27 mouse cellular contexts compared by ENCODE assay signal in the genomic region with DNA sequence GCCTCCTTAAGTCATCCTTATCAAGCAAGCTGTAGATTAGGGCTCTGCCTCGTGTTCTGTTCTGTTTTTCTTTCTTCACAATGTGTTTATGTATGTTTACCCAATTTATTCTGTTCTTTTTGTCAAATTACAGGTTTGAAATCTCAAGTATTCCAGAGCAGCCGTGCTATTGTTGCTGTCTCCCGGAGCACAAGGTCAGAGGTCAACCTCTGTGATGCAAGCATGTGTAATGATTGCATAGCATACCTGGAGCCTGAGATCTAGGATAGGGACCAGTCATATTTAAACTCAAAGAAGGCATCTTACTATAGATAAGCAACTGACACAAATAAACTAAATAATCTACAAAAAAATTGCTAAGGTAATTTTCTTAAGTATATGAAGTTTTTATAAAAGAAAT.
"Had no signal": no experiment of that assay in that cellular context is flagged by ENCODE, and none has a peak within 500 bp of the region (broad histone marks: within the 10 kb centered on the region; RNA-seq: fewer than 3 reads in every experiment).

No protein-coding gene starts in this region.

- H3K27me3 ChIP-seq: heart, embryonic 13.5 days; heart, embryonic 15.5 days; hindbrain, embryonic 13.5 days; hindbrain, embryonic 15.5 days; kidney, embryonic 15.5 days; limb, embryonic 13.5 days; limb, embryonic 15.5 days; liver, embryonic 13.5 days had no signal

- H3K27ac ChIP-seq: gastrocnemius, adult 2 months; heart, adult 2 months; heart, embryonic 13.5 days; heart, embryonic 15.5 days; hindbrain, embryonic 13.5 days; hindbrain, embryonic 15.5 days; hindbrain, postnatal 0 days; kidney, embryonic 15.5 days; kidney, postnatal 0 days; limb, embryonic 13.5 days; limb, embryonic 15.5 days; liver, embryonic 13.5 days had no signal

- H3K4me1 ChIP-seq: heart, embryonic 13.5 days; heart, embryonic 15.5 days; hindbrain, embryonic 13.5 days; hindbrain, embryonic 15.5 days; kidney, embryonic 15.5 days; limb, embryonic 13.5 days; limb, embryonic 15.5 days; liver, embryonic 13.5 days had no signal

- H3K9ac ChIP-seq: heart, embryonic 13.5 days; heart, embryonic 15.5 days; hindbrain, embryonic 13.5 days; hindbrain, embryonic 15.5 days; kidney, embryonic 15.5 days; limb, embryonic 13.5 days; limb, embryonic 15.5 days; liver, embryonic 13.5 days had no signal

- H3K36me3 ChIP-seq: hindbrain, embryonic 13.5 days; hindbrain, embryonic 15.5 days; limb, embryonic 15.5 days; liver, embryonic 13.5 days had no signal

- H3K4me3 ChIP-seq: gastrocnemius, adult 2 months; heart, adult 2 months; heart, embryonic 13.5 days; heart, embryonic 15.5 days; hindbrain, embryonic 13.5 days; hindbrain, embryonic 15.5 days; kidney, embryonic 15.5 days; limb, embryonic 13.5 days; limb, embryonic 15.5 days; liver, embryonic 13.5 days had no signal

- H3K4me2 ChIP-seq: heart, embryonic 11.5 days; heart, embryonic 13.5 days; heart, embryonic 15.5 days; hindbrain, embryonic 13.5 days; hindbrain, embryonic 15.5 days; kidney, embryonic 15.5 days; limb, embryonic 13.5 days; limb, embryonic 15.5 days; liver, embryonic 13.5 days had no signal

- H3K9me3 ChIP-seq: heart, embryonic 13.5 days; heart, embryonic 15.5 days; hindbrain, embryonic 13.5 days; hindbrain, embryonic 15.5 days; kidney, embryonic 15.5 days; limb, embryonic 13.5 days; limb, embryonic 15.5 days; liver, embryonic 13.5 days had no signal

- ATAC-seq: hindbrain, postnatal 0 days; intestine, embryonic 16.5 days had no signal

- DNase-seq: gastrocnemius, adult 2 months; gastrocnemius, postnatal 10 days; gastrocnemius, postnatal 25 days; heart, adult 11 months; heart, adult 2 months; heart, postnatal 14 days; heart, postnatal 36 days; kidney, adult 11 months; kidney, adult 2 months; kidney, adult 9 months; kidney, postnatal 14 days; kidney, postnatal 36 days; layer of hippocampus, adult 9-11 months; layer of hippocampus, postnatal 36 days; left cerebral cortex, postnatal 4 days; liver, embryonic 13.5 days had no signal
